Mouse (Mus musculus) testis, postnatal 14 days (tissue): Measurements from ENCODE around the gene Dnajc3.

ENCODE experiments used
- DNase-seq: peaks from one replicate; pipeline ENCODE4 v3.0.0; 2021; ENCODE audit warnings: low spot score

The Dnajc3 gene

DNA sequence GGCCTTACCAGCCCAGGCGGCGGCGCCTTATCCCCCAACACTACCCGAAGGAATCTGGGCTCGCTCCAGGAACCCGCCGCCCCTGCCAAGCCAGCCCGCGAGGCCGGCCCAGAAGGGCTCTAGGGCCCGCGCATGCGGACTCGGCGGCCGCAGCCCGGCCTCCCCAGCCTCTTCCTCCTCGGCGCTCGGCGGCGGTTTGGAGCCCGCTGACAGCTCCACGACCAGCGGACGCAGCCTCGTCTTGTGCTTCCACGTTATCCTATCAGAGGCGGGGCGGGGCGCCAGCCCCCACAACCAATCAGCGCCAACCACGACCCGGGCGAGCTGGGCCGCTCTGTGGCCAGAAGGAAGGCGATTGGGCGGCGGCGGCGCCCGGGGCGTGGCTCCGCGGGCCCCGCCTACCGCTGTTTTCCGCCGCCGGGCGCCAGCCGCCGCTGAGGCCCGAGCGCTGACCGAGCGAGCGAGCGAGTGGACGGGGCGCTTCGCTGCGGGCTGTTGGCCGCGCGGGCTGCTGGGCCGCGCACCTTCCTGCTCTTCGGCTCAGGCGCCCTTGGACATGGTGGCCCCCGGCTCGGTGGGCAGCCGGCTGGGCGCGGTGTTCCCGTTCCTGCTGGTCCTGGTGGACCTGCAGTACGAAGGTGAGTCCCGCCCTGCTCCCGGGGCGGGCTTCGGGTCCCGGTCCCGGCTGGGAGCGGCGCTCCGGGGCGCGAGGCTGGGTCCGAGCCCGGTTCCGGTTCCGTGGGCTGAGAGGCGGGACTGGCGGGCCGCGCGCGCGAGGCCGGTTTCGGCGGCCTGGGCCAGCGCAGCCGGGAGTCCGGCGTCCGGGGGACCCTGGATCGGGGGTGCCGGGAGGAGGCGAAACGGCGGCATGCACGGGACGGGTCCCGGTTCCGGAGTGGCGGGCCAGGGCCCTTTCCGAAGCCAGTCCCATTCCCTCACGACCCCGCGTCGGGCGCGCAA is at the start of gene Dnajc3:
Gene Dnajc3 (plus strand): TSS at position 444 of the 960 bp plus-strand sequence.
- peak; percentile 100 for DNase-seq

DNA sequence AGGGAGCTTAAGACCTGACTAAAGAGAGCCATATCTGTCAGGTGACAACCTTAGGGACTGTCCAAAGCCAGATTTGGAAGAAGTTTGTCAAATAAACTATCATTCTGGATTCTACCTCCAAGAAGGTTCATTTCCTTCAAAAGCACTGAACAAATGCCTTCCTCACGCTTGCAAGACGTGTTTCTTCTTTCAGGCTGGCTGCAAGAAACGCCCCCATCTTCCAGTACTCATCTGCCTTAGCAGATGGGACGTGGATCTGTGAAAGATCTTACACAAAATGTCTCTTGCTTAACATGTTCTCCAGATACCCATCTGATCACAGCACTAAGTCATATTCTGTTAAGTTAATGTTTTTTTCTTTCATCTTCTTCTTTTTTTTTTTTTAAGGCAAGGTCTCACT is 47.7 kb upstream of the Dnajc3 start:
- no peak for DNase-seq

DNA sequence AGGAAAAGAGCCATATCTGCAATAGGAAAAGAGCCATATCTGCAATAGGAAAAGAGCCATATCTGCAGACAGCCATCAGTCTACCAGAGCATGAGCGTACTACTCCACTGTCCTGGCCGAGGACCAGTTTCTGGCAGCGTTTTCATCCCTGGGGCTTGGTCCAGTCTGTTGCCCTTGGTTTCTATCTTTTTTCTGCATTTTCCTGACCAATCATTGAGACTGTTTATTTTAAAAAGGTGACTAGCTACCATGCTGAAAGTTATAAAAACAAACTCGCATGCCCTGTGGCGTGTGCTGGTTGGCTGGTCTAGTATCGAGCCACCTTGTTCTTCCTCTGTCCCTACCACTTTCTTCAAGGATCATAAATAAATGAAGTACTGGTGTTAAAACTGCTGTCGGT is 42.5 kb upstream of the Dnajc3 start:
- DNase-seq = no peak

DNA sequence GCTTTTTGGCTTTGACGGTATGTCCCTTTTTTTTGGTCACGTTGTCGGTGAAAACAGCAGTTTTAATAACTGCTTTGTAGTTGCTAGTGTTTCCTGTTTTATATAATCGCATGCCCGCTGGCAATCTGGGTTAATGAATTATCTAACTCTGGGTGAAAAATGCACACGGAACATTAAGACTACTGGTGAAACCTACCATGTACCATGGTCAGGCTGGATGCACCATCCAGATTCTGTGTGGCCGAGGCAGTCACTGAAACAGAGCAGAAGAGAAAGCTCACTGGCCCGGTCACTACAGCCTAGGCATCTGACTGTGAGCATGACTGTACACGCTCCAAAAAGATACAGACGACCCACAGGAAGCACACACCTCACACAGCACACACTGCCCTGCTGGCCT is 42.1 kb upstream of the Dnajc3 start:
- DNase-seq = no peak

DNA sequence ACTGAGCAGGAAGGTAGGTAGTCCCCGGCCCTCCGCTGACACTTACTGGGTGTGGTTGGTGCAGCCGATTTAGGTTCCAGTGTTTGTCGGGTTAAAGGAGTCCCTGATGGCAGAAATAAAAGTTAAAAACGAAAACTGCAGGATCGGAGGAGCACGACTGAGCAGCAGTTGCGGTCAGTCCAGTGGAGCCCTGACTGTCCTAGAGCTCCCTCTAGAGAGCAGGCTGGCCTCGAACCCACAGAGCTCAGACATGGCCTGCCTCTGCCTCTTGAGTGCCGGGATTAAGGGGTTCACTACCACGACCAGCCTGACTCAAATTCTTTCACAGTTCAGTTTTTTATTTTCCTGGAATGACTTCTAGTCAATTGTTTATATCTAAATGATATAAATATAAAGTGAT is 37.8 kb upstream of the Dnajc3 start:
- no peak for DNase-seq

DNA sequence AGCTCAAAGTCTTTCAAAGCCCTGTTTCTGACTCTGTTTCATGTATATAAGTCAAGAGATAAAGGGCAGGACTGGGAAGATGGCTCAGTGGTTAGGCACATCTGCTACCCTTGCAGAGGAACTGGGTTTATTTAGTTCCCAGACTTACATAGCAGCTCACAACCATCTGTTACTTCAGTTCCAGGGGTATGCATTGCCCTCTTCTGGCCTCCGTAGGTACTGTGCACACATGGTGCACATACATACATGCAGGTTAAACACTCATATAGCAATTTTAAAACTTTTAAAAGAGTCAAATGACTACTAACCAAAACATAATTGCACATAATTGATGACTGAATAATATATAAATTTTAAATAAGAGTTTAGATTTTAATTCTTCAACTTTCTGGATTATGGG is 36.9 kb upstream of the Dnajc3 start:
- DNase-seq = no peak

DNA sequence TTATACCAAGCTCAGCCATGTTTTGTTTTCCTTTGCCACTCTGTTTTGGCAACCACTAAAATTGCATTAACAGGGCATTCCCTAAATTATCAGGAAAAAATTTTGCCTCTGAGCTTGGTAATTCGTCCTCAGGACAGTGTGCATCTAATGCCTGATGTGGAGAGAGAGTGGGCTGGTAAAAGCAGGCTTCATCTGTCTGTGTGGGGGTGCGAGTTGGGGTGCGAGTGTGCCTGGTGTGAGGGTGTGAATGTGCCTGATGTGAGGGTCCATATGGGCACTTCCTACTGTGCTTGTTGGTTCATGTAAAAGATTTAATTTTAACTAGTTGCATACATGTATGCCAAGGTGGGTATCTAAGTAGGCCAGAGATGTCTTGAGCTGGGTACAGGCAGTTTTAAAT is 34.4 kb upstream of the Dnajc3 start:
- no peak for DNase-seq

DNA sequence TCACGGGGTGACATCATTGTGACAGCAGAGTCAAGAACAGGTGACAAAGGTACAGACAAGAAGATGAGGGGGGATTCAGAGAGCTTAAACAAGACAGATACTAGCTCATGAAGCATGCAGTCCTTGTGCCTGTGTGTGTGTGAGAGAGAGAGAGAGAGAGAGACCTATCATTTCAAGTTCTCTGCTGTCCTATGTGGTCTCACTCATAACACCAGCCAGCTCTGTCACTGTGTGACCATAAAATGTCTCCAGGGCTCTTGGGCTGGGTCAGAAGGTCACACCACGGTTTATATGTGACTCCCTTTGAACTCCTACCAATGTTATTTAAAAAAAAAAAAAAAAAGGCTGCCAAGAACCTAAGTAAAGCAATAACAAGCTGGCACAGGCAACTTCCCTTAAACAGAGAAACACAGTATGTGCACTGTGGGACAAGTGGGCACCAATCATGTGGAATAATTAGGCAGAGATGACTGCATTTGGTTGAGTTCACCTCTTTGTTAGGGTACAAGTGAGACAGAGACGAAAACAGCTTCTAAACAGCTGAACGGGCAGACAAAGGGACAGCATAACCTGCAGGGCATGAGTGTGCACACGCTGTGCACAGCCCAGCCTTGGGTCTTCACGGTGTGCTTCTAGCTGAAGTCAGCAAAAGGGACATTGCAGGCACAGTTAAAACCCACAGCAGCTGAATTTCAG is 33.8 kb upstream of the Dnajc3 start:
- DNase-seq = no peak

DNA sequence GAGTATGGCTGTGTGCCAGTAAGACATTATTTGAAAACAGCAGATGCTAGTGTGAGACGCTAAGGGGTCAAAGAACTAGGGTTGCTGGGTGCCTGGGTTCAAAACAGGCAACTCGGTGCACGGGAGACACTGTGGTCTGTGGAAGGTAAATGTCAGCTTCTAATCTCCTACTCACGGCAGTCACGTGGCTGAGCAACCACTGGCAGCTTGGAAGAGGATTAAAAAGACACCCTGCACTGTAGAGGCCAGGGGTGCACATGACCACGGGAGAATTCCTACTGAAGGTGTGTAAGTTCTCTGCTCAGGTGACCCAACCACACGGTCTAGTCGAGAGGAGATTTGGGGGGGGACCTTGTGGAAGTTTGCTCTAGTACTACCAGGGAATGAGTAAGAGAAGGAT is 30.2 kb upstream of the Dnajc3 start:
- no peak for DNase-seq

DNA sequence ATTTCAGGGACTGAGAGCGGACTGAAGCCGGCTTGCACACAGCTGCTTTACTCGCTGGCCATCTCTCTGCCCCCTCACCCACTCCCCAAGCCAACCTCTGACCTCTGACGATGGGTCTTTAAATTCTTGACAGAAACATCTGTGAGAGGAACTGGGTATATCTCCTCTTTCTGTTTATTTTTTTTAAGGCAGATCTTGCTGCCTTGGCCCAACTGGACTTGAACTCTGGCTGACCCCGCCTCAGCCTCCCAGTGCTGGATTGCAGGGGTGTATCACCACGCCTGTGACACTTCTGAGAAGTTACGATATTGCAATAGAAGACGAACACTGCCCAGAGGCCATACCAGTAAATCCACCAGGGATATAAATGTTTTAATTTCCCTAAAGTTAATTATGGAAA is 27.9 kb upstream of the Dnajc3 start:
- DNase-seq = no peak

DNA sequence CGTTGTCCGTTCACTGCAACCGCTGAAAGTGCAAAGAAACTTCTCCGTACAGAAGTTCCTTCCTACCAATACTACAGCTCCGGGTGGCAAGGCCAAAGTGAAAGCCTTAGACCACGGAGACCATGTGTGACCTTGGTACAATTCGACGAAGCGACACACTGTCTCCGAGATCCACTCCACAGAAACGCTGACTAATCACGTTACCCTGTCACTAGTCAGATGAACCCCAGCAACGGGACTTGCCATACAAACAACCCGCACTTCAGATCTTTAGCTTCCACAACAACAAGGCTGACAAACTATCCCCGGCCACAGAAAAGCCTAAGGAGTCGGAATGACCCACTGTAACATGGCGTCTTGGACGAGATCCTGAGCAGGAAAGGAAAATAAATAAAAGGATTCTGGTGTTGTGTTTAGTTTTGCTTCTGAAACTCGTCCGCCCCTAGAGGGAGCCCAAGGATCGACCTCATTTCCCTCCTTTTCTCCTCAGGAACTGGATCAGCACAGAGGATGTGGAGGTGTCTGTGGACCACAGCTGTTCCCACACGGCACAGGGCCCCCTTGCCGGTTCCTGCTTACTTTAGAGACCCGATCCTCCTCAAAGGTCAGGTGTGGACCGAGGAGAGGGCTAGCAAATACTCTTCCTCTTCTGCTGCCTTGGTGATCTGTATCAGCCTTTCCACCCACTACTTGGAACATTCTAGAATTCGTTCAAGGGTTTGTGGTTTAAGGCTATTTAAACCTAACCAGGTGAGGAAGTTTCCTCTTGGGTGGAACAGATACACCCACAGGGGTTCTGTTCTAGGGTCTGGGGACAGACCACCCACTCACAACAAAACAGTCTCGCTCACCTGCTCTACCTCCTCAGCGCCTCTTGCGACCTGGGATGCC is 27.2 kb upstream of the Dnajc3 start:
- peak; percentile 24 for DNase-seq

DNA sequence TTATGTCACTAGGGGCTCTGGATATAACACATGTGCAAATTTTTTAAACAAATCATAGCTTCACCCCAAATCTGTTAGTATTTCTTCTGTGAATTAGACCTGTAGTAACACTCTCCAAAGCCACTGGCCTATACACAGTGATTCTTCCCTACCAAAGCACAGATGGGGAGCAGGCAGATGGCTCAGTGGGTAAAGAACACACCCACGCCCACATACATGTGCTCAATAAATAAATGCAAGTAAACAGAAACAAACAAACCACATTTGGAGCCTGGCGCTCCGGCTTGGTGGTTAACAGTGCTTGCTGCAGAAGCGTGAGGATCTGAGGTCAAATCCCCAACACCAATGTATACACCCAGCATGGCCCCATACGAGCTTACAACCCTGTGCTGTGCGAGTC is 26.3 kb upstream of the Dnajc3 start:
- no peak for DNase-seq

DNA sequence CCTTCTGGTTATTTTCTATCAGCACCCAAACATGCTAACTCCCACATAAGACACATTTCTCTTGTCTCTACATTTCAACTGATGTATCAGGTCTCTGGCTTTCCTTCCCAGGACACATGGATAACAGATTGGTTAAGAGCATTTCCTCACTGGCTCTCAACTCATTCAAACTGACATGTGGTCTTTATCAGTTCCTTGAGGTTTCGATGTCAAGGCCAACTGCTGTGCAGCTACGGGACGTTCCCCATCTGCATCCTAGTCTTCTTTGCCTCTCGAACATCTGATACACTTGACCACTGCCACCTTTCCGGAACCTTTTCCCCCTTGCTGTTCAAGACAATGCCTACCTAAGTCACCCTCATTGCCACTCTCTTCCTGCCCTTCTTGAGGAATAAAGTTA is 24.1 kb upstream of the Dnajc3 start:
- DNase-seq = no peak

DNA sequence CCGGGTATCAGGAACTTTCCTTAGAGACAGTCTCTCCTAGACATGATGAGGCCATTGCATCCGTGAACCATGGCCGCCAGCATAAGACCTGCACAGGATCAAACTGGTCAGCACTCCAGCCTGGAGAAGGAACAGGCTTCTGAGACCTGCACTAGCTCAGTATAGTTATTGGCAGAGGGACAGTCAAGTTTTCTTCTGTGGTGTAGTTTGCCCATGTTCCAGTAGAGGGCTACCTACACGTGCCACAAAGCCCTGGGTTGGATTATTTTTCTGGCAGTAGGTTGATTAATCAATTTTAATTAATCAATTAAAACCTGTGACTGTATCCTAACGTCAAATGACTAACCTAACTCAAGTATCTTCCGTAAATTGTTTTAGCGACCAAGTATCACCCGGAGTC is 18.8 kb upstream of the Dnajc3 start:
- DNase-seq = no peak

DNA sequence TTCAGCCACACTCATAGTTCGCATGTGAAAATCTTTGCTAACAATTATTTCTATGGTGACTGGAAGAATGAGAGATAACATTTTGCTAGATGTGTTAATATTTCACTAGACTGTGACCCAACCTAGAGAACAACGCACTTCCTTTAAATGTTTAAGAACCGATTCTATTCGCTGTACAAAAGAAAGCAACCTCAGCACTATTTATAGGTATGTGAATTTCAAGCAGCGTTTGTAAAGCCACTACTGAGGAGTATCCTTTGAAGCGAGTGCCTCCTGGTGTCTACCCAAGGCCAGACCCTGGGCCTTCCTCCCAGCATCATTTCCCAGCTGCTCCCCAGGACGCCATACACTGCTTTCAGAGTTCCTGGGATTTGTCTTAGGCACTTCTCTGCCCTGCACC is 17.1 kb upstream of the Dnajc3 start:
- DNase-seq = no peak

DNA sequence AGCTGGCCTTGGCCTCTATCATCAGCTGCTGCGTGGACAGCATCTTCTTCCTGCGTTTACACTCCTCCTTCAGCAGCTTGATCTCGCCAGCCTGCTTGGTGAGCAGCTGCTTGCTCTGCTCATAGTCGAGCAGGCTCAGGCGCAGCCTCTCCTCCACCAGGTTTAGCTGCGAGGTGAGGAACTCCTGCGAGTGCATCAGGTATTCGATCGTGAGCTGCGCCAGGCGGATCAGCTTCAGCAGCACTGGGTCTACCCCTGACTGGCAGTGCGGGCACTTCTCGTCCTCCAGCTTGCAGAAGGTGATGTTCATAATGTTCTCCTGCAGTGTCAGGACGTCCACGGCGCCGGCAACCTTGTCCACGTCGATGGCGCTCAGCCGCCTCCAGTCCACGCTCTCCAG is 15.5 kb upstream of the Dnajc3 start:
- DNase-seq = no peak

DNA sequence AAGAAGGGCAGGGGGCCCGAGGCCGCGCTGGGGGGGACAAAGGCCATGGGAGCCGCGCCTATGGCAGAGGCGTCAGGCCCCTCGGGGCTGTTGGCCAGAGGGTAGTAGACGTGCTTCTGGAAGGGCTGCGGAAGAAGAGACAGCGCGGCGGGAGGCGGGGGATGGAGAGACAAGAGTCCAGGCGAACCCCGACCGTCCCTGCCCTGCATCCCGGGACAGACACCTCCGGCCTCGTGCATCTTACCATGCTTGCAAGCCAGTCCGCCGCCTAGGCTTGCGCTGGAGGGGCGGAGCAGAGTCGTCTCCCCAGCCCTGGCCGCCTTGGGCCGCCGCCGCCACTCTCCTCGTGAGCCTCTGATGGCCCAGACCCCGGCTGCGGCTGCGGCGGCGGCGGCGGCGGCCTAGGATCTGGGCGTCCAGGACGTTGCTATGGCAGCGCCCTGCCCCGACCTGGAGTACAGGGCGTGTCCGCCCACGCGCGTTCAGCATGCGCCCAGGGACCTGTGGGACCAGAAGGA is 15.1 kb upstream of the Dnajc3 start:
- DNase-seq = peak; percentile 54

DNA sequence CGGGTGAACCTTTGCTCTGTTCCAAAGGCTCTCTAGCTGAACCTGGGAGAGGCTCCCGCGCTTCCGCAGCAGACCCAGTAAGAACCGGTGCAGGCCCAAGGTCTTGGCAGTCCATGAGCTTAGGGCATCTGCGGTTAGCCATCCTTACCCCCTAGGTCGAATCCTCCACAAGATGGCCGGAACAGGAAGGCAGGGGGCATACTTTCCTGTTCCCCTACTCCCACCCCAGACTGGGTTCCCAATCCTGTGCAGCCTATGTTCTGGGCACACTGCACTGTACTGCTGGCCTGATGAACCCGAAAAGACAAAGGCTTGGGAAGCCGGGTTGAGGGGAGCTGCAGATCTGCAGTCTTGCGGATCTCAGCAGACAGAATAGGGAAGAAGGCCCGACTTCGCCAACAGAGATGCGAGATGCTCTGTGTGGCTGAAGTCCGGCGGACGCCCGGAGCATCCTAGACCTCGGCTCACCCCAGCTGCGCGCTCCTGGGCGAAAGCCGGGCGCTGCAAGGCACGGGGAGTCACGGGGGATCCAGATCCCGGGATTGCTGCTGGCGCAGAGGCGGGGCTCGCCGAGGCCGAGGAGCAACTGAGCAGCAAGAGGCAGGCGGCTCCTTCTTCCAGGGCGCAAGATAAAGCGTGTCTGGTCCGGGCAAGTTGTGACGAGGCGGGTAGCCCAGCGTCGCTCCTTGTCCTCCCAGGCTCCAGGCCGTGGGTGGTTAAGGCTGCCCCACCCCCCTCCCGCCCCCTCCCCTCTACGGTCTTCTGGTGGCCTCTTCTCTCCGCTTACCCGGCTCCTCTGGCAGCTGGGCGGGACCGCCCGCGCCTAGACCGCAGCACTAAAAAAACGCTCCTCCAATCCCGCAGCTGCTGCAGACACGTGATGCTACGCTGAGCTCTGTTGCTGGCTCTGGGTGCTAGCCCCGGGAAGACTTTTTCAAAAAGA is 12.8 kb upstream of the Dnajc3 start, which contains the start of gene Dzip1:
Gene Dzip1 (minus strand): TSS at position 788 of the 943 bp plus-strand sequence.
- DNase-seq = peak; percentile 68

DNA sequence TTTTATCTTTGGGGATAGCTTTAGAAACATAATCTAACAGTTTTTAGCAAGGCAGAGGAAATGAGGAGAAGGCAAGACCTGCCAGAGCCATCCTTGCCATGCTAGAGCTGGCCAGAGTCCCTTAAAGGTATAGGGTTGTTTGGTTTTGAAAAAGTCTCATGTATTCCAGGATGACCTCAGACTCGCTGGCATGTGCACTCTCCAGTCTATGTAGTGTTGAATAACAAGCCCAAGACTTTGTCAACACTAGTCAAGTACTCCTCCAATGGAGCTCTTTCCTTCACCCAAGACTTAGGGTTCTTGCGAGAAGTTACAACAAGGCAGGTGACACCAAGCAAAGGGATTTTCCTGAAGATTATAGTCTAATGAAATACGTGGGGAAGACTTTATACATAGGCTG is 9.2 kb upstream of the Dnajc3 start:
- DNase-seq = no peak

DNA sequence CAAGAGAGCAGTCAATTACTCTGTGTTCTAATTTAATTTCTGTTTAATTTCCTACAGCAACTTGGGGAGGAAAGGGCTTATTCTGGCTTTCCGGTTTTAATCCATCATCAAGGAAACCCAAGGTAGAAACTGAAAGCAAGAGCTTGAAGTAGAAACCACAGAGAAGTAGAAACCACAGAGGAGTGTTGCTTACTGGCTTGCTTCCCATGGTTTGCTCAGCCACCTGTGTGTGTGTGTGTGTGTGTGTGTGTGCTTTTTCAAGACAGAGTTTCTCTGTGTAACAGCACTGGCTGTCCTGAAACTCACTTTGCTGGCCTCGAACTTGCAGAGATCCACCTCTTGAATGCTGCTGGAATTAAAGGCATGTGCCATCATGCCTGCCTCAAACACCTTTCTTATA is 8.0 kb upstream of the Dnajc3 start:
- DNase-seq = no peak

DNA sequence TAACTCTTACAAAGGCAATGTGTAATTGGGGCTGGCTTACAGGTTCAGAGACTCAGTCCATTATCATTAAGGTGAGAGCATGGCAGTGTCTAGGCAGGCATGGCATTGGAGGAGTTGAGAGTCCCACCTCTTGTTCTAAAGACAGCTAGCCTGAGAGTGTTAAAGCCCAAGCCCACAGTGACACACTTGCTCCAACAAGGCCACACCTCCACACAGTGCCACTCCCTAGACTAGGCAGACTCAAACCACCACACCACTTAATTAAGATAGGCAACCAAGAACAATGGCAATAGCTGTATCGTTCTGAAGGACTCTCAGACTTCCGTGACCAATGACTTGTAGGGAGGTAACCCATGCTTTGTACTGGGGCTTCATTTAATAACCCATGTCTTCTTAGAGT is 7.0 kb upstream of the Dnajc3 start:
- no peak for DNase-seq
